Mouse (Mus musculus): ENCODE data around the gene Il24. TPM values are rescaled to one million over a fixed set of nuclear protein-coding genes. Genes with fewer than 3 reads are reported as not detected.

The Il24 gene
- polyA plus RNA-seq, 1 experiment = not detected

DNA sequence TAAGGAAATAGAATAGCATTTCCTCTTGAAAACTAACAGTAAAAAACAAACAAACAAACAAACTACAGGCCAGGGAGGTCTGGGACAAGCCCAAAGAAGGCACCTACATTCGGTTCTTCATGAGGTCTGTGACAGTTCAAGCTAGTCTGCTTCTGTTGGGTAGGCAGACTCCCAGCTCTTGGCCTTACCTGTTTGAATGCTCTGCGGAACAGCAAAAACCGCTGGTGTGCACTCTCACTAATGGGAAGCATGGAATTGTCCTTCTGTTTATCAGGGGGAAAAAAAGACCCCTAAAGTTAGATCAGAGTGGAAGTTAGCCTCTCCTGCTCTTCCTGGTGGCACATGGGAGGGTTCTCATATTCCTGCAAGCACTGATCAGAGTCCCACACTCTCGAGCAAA is 4.1 kb downstream of the Il24 start:
- H3K27ac ChIP-seq (ENCODE audit: insufficient read depth, low read depth, low read length) = no peak overlapping the region
- H3K4me1 ChIP-seq (ENCODE audit: control insufficient read depth, insufficient read depth, low read length) = peaks cover 3% of the 10 kb centered on the region
- no peak for TF ChIP-seq POLR2A (IDR thresholded peaks at IDR 0.05; ENCODE audit: insufficient read depth, low read depth, low read length)
- no peak for TF ChIP-seq CTCF (IDR thresholded peaks at IDR 0.05; ENCODE audit: insufficient read depth, low read depth, low read length)
- 92% methylated on average over 4 of the region's 4 CpGs for WGBS
- H3K4me3 ChIP-seq (ENCODE audit: insufficient read depth, low read depth, low read length) = no peak overlapping the region

DNA sequence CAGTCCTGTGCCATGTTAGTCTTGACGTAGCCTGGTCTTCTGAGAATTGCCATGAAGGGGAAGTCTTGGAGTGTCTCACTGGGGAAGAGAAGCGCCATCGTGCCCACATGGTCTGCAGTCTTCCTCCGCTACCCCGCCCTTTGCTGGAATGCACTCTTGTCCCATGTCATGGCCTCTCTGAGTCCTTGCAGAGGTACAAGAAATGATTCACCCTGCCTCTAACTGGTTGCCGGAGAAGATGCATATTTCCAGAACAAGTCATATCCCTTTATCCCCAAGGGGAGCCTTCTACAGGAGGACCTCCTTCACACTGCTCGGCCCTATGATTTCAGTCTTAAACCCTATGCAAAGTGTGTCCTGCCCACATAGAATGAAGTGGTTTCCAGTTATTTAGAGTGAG is 7.3 kb downstream of the Il24 start:
- H3K4me3 ChIP-seq (ENCODE audit: insufficient read depth, low read depth, low read length) = no peak overlapping the region
- H3K27ac ChIP-seq (ENCODE audit: insufficient read depth, low read depth, low read length) = no peak overlapping the region
- no peak for TF ChIP-seq POLR2A (IDR thresholded peaks at IDR 0.05; ENCODE audit: insufficient read depth, low read depth, low read length)
- no peak for TF ChIP-seq CTCF (IDR thresholded peaks at IDR 0.05; ENCODE audit: insufficient read depth, low read depth, low read length)
- 95% methylated on average over 7 of the region's 7 CpGs for WGBS
- H3K4me1 ChIP-seq (ENCODE audit: control insufficient read depth, insufficient read depth, low read length) = peaks cover 6% of the 10 kb centered on the region

DNA sequence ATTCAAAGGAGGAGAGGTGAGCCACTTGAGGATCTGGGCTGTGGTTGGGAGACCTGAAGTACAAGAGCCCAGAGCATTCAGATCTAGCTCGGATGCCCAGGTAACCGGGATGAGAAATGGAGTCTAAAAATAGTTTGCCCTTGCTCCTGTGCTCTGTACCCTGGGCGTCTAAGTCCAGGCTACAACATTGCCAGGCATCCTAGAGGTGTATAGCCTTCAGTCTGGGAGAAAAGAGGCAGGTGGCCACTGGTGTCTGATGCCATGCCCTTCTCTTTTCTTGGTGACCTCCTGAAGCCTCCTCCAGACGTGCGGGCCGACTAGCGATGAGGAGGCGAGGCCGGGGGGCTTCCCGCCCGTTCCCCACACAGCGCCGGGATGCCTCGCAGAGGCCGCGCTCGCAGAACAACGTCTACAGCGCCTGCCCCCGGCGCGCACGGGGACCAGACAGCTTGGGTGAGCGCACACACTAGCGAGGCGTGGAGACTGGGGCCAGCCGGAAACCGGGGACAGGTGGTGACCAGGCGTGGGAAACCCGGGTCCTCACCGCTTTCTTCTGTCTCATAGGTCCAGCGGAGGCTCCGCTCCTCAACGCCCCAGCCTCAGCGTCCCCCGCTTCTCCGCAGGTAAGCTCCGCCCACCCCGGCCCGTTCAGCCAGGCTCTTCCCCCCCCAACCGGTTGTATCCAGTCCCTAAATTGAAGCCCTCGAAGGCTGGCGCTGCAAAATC is 9.2 kb downstream of the Il24 start:
- Histone ChIP-seq H3K4me1 (ENCODE audit: control insufficient read depth, insufficient read depth, low read length) (peaks cover 6% of the 10 kb centered on the region), H3K27ac (ENCODE audit: insufficient read depth, low read depth, low read length) (no peak overlapping the region), H3K4me3 (ENCODE audit: insufficient read depth, low read depth, low read length) (peak overlapping the region; percentile 46)
- TF ChIP-seq POLR2A (IDR thresholded peaks at IDR 0.05; ENCODE audit: insufficient read depth, low read depth, low read length) (no peak), CTCF (IDR thresholded peaks at IDR 0.05; ENCODE audit: insufficient read depth, low read depth, low read length) (no peak)
- 4% methylated on average over 42 of the region's 43 CpGs for WGBS

DNA sequence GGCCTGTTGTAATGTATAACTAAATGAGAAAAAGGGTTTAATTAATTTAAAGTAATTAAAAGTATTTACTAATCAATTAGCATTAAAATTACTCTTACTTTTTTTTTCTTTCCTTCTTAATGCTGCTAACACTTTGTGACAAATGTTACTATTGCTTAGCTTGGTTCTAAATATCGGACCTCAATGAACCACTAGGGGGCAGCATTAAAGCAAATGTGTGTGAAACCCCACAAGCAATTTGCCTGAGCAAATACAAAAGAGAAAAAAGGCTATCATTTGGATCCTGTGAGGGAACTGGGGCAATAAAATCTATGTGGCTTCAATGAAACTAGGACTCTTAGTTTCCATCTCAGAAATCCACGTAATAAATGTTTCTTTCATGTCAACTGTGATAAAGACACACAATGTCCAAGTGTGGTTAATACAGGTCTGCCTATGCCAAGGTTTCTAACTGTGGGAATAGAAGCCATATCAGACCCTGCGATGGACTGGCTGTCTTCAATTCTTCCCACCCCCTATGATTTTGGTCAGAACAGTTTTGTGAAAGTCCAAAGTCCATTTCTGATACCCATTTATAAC is 10.2 kb downstream of the Il24 start:
- Histone ChIP-seq H3K4me1 (ENCODE audit: control insufficient read depth, insufficient read depth, low read length) (peaks cover 6% of the 10 kb centered on the region), H3K27ac (ENCODE audit: insufficient read depth, low read depth, low read length) (no peak overlapping the region), H3K4me3 (ENCODE audit: insufficient read depth, low read depth, low read length) (no peak overlapping the region)
- no peak for TF ChIP-seq CTCF (IDR thresholded peaks at IDR 0.05; ENCODE audit: insufficient read depth, low read depth, low read length)
- TF ChIP-seq POLR2A (IDR thresholded peaks at IDR 0.05; ENCODE audit: insufficient read depth, low read depth, low read length) = no peak
- WGBS = 24% methylated on average over 3 of the region's 3 CpGs

DNA sequence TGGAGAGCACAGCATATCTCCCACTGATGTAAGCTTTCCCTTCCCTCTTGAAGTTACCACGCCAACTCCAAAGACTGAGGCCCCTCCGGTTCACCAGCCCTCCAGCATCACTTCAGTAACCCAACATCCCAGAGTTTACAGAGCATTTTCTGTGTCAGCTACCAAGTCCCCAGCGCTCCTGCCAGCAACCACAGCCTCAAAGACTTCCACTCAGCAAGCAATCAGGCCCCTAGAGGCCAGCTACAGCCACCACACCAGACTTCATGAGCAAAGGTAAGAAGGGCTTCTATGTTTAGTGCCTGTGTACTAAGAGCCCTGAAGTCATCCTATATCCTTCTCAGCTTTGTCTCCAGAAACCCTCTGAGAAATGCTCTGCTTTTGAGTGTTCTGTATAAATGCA is 11.3 kb downstream of the Il24 start:
- 70% methylated on average over 3 of the region's 3 CpGs for WGBS
- Histone ChIP-seq H3K4me1 (ENCODE audit: control insufficient read depth, insufficient read depth, low read length) (peaks cover 6% of the 10 kb centered on the region), H3K4me3 (ENCODE audit: insufficient read depth, low read depth, low read length) (no peak overlapping the region), H3K27ac (ENCODE audit: insufficient read depth, low read depth, low read length) (no peak overlapping the region)
- no peak for TF ChIP-seq POLR2A (IDR thresholded peaks at IDR 0.05; ENCODE audit: insufficient read depth, low read depth, low read length)
- no peak for TF ChIP-seq CTCF (IDR thresholded peaks at IDR 0.05; ENCODE audit: insufficient read depth, low read depth, low read length)

DNA sequence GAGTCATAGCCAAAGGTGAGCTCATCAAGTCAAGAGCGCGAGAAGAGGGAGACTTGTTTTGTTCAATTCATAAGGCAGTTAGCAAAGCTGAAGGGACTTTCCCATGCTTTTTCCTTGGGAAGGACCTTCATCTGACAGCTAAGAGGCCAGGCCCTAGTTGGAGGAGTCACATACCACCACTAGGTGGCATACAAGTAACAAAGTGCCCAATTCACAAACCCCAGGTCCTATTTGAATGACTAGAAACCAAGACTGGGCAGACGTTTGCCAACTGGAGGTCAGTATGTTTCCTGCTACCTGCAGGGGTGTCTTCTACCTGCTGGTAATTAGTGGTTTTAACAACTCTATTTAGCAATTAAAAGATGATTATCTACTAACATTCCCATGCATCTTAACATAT is 12.1 kb downstream of the Il24 start:
- no peak overlapping the region for H3K27ac ChIP-seq (ENCODE audit: insufficient read depth, low read depth, low read length)
- TF ChIP-seq CTCF (IDR thresholded peaks at IDR 0.05; ENCODE audit: insufficient read depth, low read depth, low read length) = no peak
- TF ChIP-seq POLR2A (IDR thresholded peaks at IDR 0.05; ENCODE audit: insufficient read depth, low read depth, low read length) = no peak
- 51% methylated on average over 3 of the region's 3 CpGs for WGBS
- no peak overlapping the region for H3K4me3 ChIP-seq (ENCODE audit: insufficient read depth, low read depth, low read length)
- peaks cover 6% of the 10 kb centered on the region for H3K4me1 ChIP-seq (ENCODE audit: control insufficient read depth, insufficient read depth, low read length)

DNA sequence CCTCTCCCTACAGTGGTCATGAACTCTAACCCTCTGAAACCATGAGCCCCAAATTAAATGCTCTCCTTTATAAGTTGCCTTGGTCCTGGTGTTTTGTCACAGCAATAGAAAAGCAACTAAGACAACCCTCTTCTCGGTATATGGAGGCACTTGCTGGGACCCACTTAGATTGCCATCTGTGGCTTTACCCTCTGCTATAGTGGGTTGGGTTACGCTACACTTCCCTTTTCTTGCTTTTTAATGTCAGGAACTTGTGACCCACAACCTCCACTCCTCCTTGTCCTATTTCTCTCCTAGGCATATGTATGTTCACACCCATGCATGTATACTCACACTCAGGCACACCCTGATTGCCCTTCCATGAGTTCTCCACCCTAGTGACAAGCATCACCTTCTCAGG is 14.3 kb downstream of the Il24 start:
- no peak overlapping the region for H3K4me3 ChIP-seq (ENCODE audit: insufficient read depth, low read depth, low read length)
- peaks cover under 1% of the 10 kb centered on the region for H3K4me1 ChIP-seq (ENCODE audit: control insufficient read depth, insufficient read depth, low read length)
- 98% methylated on average over 2 of the region's 2 CpGs for WGBS
- H3K27ac ChIP-seq (ENCODE audit: insufficient read depth, low read depth, low read length) = no peak overlapping the region
- TF ChIP-seq POLR2A (IDR thresholded peaks at IDR 0.05; ENCODE audit: insufficient read depth, low read depth, low read length) (no peak), CTCF (IDR thresholded peaks at IDR 0.05; ENCODE audit: insufficient read depth, low read depth, low read length) (no peak)

DNA sequence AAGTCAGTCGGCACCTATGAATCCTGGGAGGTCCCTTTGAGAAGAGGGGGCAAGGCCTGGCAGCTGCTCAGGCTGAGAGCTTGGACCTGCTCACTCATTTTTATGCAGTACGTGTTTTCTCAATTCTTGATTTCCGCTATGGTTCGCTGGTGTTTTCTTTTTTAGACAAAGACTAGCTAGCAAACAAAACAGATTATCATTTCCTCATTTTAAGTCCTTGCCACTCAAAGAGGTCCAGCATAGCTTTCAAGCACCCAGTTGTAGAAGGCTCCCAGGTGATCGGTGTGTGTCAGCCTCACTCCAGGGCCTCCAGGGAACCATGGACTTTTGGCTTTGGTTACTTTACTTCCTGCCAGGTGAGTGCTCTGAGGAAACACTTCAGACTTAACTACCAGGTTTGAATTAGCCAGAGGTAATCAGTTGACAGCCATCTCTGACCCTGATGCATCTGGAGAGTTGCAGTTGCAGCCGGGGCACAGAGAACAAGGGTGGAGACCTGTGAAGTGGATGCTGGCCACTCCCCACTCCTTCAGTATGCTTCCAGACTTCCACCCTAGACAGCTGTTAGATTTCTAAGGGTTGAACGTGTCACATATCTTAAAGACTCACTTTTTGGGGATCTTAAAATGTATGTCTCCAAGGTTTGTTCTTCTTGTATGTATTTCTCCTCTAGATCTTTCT is 21.6 kb downstream of the Il24 start, which contains the start of gene Fcmr:
Gene Fcmr, plus strand, starts transcription at position 129 of the 681 bp plus-strand sequence.
- TF ChIP-seq CTCF (IDR thresholded peaks at IDR 0.05; ENCODE audit: insufficient read depth, low read depth, low read length) = no peak
- TF ChIP-seq POLR2A (IDR thresholded peaks at IDR 0.05; ENCODE audit: insufficient read depth, low read depth, low read length) = no peak
- Histone ChIP-seq H3K4me3 (ENCODE audit: insufficient read depth, low read depth, low read length) (no peak within 1 kb of the TSS), H3K27ac (ENCODE audit: insufficient read depth, low read depth, low read length) (no peak within 1 kb of the TSS), H3K4me1 (ENCODE audit: control insufficient read depth, insufficient read depth, low read length) (peaks cover 3% of the 10 kb centered on the region)
- 80% methylated on average over 7 of the region's 7 CpGs for WGBS

DNA sequence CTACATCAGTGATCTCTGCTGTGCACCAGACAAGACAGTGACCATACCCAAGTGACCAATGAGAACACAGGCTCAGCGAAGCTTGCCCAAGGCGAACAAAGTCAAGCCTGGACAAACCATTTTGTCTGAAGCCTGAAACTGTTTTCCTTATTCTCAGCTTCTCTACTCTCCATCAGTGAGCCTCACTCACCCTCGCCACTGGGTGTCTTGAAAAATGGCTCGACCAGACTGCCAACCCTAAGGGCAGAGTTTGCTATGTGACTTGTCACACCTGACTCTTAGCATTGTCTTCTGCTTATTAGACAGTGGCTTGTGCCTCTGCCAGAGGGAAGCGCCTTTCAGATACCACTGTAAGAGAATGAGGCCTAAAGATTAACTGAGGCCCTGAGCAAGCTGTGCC is 22.5 kb downstream of the Il24 start:
- H3K27ac ChIP-seq (ENCODE audit: insufficient read depth, low read depth, low read length) = no peak overlapping the region
- no peak overlapping the region for H3K4me3 ChIP-seq (ENCODE audit: insufficient read depth, low read depth, low read length)
- H3K4me1 ChIP-seq (ENCODE audit: control insufficient read depth, insufficient read depth, low read length) = peaks cover 3% of the 10 kb centered on the region
- TF ChIP-seq POLR2A (IDR thresholded peaks at IDR 0.05; ENCODE audit: insufficient read depth, low read depth, low read length) = no peak
- no peak for TF ChIP-seq CTCF (IDR thresholded peaks at IDR 0.05; ENCODE audit: insufficient read depth, low read depth, low read length)
- 95% methylated on average over 5 of the region's 5 CpGs for WGBS

Measured in olfactory bulb, adult 2 months (tissue).